Mouse (Mus musculus): ENCODE data around the gene Pigk.

DNA sequence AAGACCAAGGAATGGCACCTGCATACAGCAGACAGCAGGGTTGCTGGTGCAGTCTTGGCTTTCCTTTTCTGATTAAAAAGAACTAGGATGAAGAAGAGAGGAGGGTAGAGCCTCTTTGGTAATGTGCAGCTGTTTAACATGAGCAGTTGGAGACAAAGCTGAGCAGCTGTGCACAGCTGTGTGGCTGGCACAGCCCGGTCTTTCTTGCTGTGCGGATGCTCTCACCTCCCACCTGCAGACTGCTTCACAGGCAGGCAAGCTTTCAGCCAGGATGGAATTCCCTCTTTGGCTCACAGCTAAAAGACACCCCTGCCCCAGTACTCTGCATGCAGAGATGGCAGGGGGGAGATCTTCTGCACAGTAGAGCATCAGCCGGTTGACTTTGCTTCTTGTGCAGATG lies 230.9 kb downstream of the Pigk start:
- TF ChIP-seq ZNF384 (IDR thresholded peaks at IDR 0.05; ENCODE audit: low read depth, low read length) (no peak), ZC3H11A (IDR thresholded peaks at IDR 0.05; ENCODE audit: borderline replicate concordance, low read depth, low read length) (no peak), HCFC1 (IDR thresholded peaks at IDR 0.05; ENCODE audit: borderline replicate concordance, insufficient read depth, low read length) (no peak), MAFK (IDR thresholded peaks at IDR 0.05; ENCODE audit: insufficient read depth, low read depth, low read length) (no peak), CHD2 (IDR thresholded peaks at IDR 0.05; ENCODE audit: low read depth, low read length) (no peak)

Measured in ES-E14 (cell line).